Mouse (Mus musculus) MEL (cell line): Measurements from ENCODE around the gene Vasn. TPM values are rescaled to one million over a fixed set of nuclear protein-coding genes. Genes with fewer than 3 reads are reported as not detected.

Source experiments
- DNase-seq: peaks from one replicate; pipeline ENCODE4 v3.0.0; 2011; ENCODE audit warnings: low read depth, low spot score
- H3K27ac ChIP-seq: 2 replicates; pipeline ENCODE4 v1.5.1; 2012; ENCODE audit warnings: low read depth, mild to moderate bottlenecking, control low read depth, low read length, moderate library complexity; ENCODE audit not compliant: control insufficient read depth
- H3K27me3 ChIP-seq, 2 experiments: fragments of 150-350 bp in 1 of 2; sonication (generic) in 1 of 2; 2 replicates each; pipeline ENCODE4 v1.6.1; 2012; ENCODE audit warnings: low read length in 2 of 2, mild to moderate bottlenecking in 2 of 2, improper control_type of control experiment in 1 of 2, moderate library complexity in 1 of 2; ENCODE audit not compliant: insufficient read depth in 2 of 2, control insufficient read depth in 1 of 2
- H3K36me3 ChIP-seq, 2 experiments: 2 replicates each; pipeline ENCODE4 v1.6.1; 2012 to 2014; ENCODE audit warnings: low read length in 2 of 2, improper control_type of control experiment in 1 of 2, inconsistent platforms in 1 of 2, mild to moderate bottlenecking in 1 of 2; ENCODE audit not compliant: insufficient read depth in 2 of 2, control insufficient read depth in 1 of 2
- H3K4me1 ChIP-seq, 2 experiments: fragments of 150-350 bp in 1 of 2; sonication (generic) in 1 of 2; 2 replicates each; pipeline ENCODE4 v1.6.1; 2012; ENCODE audit warnings: low read length in 2 of 2, improper control_type of control experiment in 1 of 2, mild to moderate bottlenecking in 1 of 2; ENCODE audit not compliant: insufficient read depth in 2 of 2, control insufficient read depth in 1 of 2
- H3K4me3 ChIP-seq, 2 experiments: fragments of 150-350 bp in 1 of 2; sonication (generic) in 1 of 2; 2 replicates each; pipeline ENCODE4 v1.5.1; 2012; ENCODE audit warnings: low read depth in 2 of 2, low read length in 2 of 2, mild to moderate bottlenecking in 2 of 2, moderate library complexity in 2 of 2, control low read depth in 1 of 2, improper control_type of control experiment in 1 of 2; ENCODE audit not compliant: control insufficient read depth in 1 of 2, insufficient read depth in 1 of 2
- H3K79me2 ChIP-seq: 2 replicates; pipeline ENCODE4 v1.6.1; 2012; ENCODE audit warnings: mild to moderate bottlenecking, low read length, moderate library complexity; ENCODE audit not compliant: control insufficient read depth, poor library complexity, insufficient read depth
- H3K9ac ChIP-seq: 2 replicates; pipeline ENCODE4 v1.6.1; 2012; ENCODE audit warnings: low read depth, mild to moderate bottlenecking, control low read depth, low read length, moderate library complexity; ENCODE audit not compliant: control insufficient read depth, poor library complexity, severe bottlenecking
- H3K9me3 ChIP-seq: fragments of 150-350 bp; sonication (generic); replicated peaks from 2 replicates; pipeline ENCODE4 v1.6.1; 2012; ENCODE audit warnings: mild to moderate bottlenecking, low read length, improper control_type of control experiment, moderate library complexity; ENCODE audit not compliant: insufficient read depth
- BHLHE40 ChIP-seq: IDR thresholded peaks from 2 replicates; pipeline ENCODE4 v1.6.1; 2012; ENCODE audit warnings: low read depth, mild to moderate bottlenecking, inconsistent platforms, low read length, improper control_type of control experiment, borderline replicate concordance
- CHD1 ChIP-seq: IDR thresholded peaks from 2 replicates; pipeline ENCODE4 v1.6.1; 2012; ENCODE audit warnings: low read depth, mild to moderate bottlenecking, inconsistent platforms, low read length, improper control_type of control experiment
- CHD2 ChIP-seq: IDR thresholded peaks from 2 replicates; pipeline ENCODE4 v1.6.1; 2011; ENCODE audit warnings: low read length, improper control_type of control experiment
- EP300 ChIP-seq, 2 experiments: IDR thresholded peaks; 2 replicates each; pipeline ENCODE4 v1.6.1; 2011; ENCODE audit warnings: improper control_type of control experiment in 2 of 2, low read length in 2 of 2, low read depth in 1 of 2, mild to moderate bottlenecking in 1 of 2
- GATA1 ChIP-seq: IDR thresholded peaks from 2 replicates; pipeline ENCODE4 v1.6.1; 2011; ENCODE audit warnings: low read depth, low read length, improper control_type of control experiment
- KAT2A ChIP-seq: conservative IDR thresholded peaks from 2 replicates; pipeline ENCODE4 v1.6.1; 2012; ENCODE audit warnings: low read depth, low read length, improper control_type of control experiment, inconsistent platforms
- MAZ ChIP-seq: IDR thresholded peaks from 2 replicates; pipeline ENCODE4 v1.6.1; 2012; ENCODE audit warnings: low read depth, mild to moderate bottlenecking, inconsistent platforms, low read length, improper control_type of control experiment
- MEF2A ChIP-seq: IDR thresholded peaks from 2 replicates; pipeline ENCODE4 v1.6.1; 2014; ENCODE audit warnings: low read depth, mild to moderate bottlenecking, inconsistent platforms, low read length, improper control_type of control experiment; ENCODE audit not compliant: poor library complexity, insufficient replicate concordance, severe bottlenecking; ENCODE audit errors: extremely low read depth
- NELFE ChIP-seq: IDR thresholded peaks from 2 replicates; pipeline ENCODE4 v1.6.1; 2011; ENCODE audit warnings: low read depth, low read length, improper control_type of control experiment
- POLR2AphosphoS2 ChIP-seq: IDR thresholded peaks from 2 replicates; pipeline ENCODE4 v1.6.1; 2011; ENCODE audit warnings: low read length, improper control_type of control experiment
- RCOR1 ChIP-seq: IDR thresholded peaks from 2 replicates; pipeline ENCODE4 v1.6.1; 2012; ENCODE audit warnings: low read depth, mild to moderate bottlenecking, inconsistent platforms, low read length, improper control_type of control experiment
- SIN3A ChIP-seq: IDR thresholded peaks from 2 replicates; pipeline ENCODE4 v1.6.1; 2012; ENCODE audit warnings: low read length, improper control_type of control experiment, inconsistent platforms
- TBP ChIP-seq: IDR thresholded peaks from 2 replicates; pipeline ENCODE4 v1.8.0; 2011; ENCODE audit warnings: low read depth, low read length, improper control_type of control experiment
- UBTF ChIP-seq: IDR thresholded peaks from 2 replicates; pipeline ENCODE4 v1.6.1; 2012; ENCODE audit warnings: low read depth, mild to moderate bottlenecking, inconsistent platforms, low read length, improper control_type of control experiment, moderate library complexity, borderline replicate concordance; ENCODE audit not compliant: insufficient read depth
- ZKSCAN1 ChIP-seq: IDR thresholded peaks from 2 replicates; pipeline ENCODE4 v1.6.1; 2012; ENCODE audit warnings: low read depth, mild to moderate bottlenecking, inconsistent platforms, low read length, improper control_type of control experiment, moderate library complexity
- ZMIZ1 ChIP-seq: IDR thresholded peaks from 2 replicates; pipeline ENCODE4 v1.6.1; 2012; ENCODE audit warnings: low read depth, mild to moderate bottlenecking, inconsistent platforms, low read length, improper control_type of control experiment, moderate library complexity
- ZNF384 ChIP-seq: IDR thresholded peaks from 2 replicates; pipeline ENCODE4 v1.6.1; 2012; ENCODE audit warnings: low read depth, mild to moderate bottlenecking, inconsistent platforms, low read length, improper control_type of control experiment
- polyA plus RNA-seq, 2 experiments: library from polyadenylated mRNA; stranded (reverse) in 1 of 2; unstranded in 1 of 2; fragments of >175 nt in 1 of 2; fragments of >200 nt in 1 of 2; gene quantifications; 2 replicates each; pipeline versions ENCODE4 v1.2.1 to v1.2.4; 2012; ENCODE audit warnings: low replicate concordance in 2 of 2, low read depth in 1 of 2; ENCODE audit not compliant: insufficient read length in 2 of 2, insufficient read depth in 1 of 2, missing spikeins in 1 of 2
- total RNA-seq: library from RNA; depleted of rRNA; stranded (reverse); fragments of 300-350 nt; gene quantifications from 2 replicates; pipeline ENCODE4 v1.2.3, GENCODE M21; 2012

The Vasn gene
- total and polyA plus RNA-seq, 3 experiments, result 0.19 to 3.1 TPM; not detected in 1

DNA sequence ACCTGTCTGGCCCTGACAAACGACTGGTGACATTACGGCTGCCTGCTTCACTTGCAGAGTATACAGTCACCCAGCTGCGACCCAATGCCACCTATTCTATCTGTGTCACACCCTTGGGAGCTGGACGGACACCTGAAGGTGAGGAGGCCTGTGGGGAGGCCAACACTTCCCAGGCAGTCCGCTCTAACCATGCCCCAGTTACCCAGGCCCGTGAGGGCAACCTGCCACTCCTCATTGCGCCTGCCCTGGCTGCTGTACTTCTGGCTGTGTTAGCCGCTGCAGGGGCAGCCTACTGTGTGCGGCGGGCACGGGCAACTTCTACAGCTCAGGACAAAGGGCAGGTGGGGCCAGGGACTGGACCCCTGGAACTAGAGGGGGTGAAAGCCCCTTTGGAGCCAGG lies 10.0 kb downstream of the Vasn start:
- Histone ChIP-seq H3K79me2 (no peaks in the 10 kb centered on the region), H3K9ac (no peak overlapping the region), H3K36me3 (no peaks in the 10 kb centered on the region), H3K4me3 (no peak overlapping the region), H3K27me3 (no peaks in the 10 kb centered on the region), H3K9me3 (no peaks in the 10 kb centered on the region), H3K4me1 (no peaks in the 10 kb centered on the region), H3K27ac (no peak overlapping the region)
- TF ChIP-seq BHLHE40 (no peak), EP300 (IDR thresholded peaks at IDR 0.05; ENCODE audit: low read depth in 1 of 2, low read length in 2 of 2) (no peak), MEF2A (no peak), POLR2AphosphoS2 (no peak), KAT2A (no peak), ZMIZ1 (no peak), CHD2 (no peak), ZNF384 (no peak), CHD1 (no peak)
- no peak for DNase-seq

DNA sequence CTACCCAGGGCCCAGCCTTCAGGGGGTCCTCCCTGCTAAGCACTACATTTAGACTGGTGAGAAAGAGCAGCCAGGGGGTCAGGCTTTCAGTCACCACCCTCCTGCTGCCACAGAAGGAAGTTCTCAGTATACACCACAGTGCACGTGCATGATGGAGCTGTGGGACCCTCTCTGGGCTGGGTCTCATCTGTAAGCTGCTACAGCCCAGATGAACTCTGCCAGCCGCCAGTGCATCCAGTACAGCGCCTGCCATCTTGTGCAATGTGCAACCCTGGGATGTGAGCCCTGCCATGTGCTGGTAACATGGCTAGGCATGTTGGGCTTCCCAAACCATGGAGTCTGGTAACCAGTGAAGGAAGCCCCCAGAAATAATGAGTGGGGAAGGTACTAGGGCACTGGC lies 10.4 kb downstream of the Vasn start:
- H3K36me3 ChIP-seq, result no peaks in the 10 kb centered on the region
- no peak overlapping the region for H3K4me3 ChIP-seq
- H3K79me2 ChIP-seq, result no peaks in the 10 kb centered on the region
- TF ChIP-seq RCOR1, result no peak
- no peak for TF ChIP-seq TBP
- TF ChIP-seq ZKSCAN1, result no peak
- TF ChIP-seq KAT2A, result no peak
- TF ChIP-seq MAZ, result no peak
- no peak for TF ChIP-seq NELFE
- no peak for TF ChIP-seq SIN3A
- TF ChIP-seq ZMIZ1, result no peak
- TF ChIP-seq GATA1, result no peak
- TF ChIP-seq UBTF, result no peak
- H3K27ac ChIP-seq, result no peak overlapping the region
- no peak overlapping the region for H3K9ac ChIP-seq
- no peaks in the 10 kb centered on the region for H3K4me1 ChIP-seq
- H3K9me3 ChIP-seq, result no peaks in the 10 kb centered on the region
- no peaks in the 10 kb centered on the region for H3K27me3 ChIP-seq
- DNase-seq, result no peak
